Mouse (Mus musculus) kidney, adult 2 months (tissue): Measurements from ENCODE around the gene Cc2d1a.

Experiments used
- CTCF ChIP-seq: fragments of 200-500 bp; conservative IDR thresholded peaks from 2 replicates; pipeline ENCODE4 v1.5.1; 2011; ENCODE audit warnings: low read depth, mild to moderate bottlenecking, control low read depth, low read length, moderate library complexity, mixed read lengths; ENCODE audit not compliant: insufficient read depth, insufficient read length
- POLR2A ChIP-seq: fragments of 200-500 bp; IDR thresholded peaks from one replicate; pipeline ENCODE4 v1.6.1; 2011; ENCODE audit warnings: low read depth, low read length, control low read depth

GRCm38 (mm10) chr8:84173861-84174260 is 26.1 kb upstream of the Cc2d1a start:
- peak; percentile 67 for TF ChIP-seq CTCF
- TF ChIP-seq POLR2A: no peak
